Mouse (Mus musculus) bone marrow, adult 2 months (tissue): ENCODE results near the gene Piezo1.

ENCODE experiments used
- CTCF ChIP-seq: fragments of 200-500 bp; IDR thresholded peaks from 2 replicates; pipeline ENCODE4 v1.5.1; 2011; ENCODE audit warnings: low read length, control low read depth; ENCODE audit not compliant: control insufficient read depth, insufficient read depth
- POLR2A ChIP-seq: fragments of 200-500 bp; IDR thresholded peaks from 2 replicates; pipeline ENCODE4 v1.6.1; 2011; ENCODE audit warnings: low read depth, mild to moderate bottlenecking, control low read depth, low read length, borderline replicate concordance; ENCODE audit not compliant: control insufficient read depth

DNA sequence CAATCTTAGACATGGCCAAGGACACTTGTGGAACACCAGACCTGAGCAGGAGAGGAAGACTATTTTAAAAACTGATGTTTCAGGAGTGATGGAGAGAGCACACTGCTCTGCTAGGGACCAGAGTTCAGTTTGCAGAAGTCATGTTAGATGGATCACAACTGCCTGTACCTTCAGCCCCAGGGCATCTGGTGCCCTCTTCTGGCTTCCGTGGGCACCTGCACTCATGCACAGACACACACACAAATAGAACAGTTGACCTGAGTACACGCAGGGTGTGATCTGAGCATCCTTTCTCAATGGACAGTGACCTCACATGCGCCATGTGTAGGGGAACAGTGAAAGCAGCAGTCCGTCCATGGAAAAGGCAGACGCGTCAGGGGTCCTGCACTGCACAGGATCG, 67.3 kb downstream of the Piezo1 start:
- TF ChIP-seq CTCF = peak; percentile 49; the same call in 1 of the 2 replicates
- TF ChIP-seq POLR2A = no peak
